Mouse (Mus musculus): ENCODE measurements around the gene Dlx6.

The Dlx6 gene

GRCm38 (mm10) chr6:6877346-6877910 is 14.3 kb downstream of the Dlx6 start:
- no peak for DNase-seq (ENCODE audit: low spot score)

- DNase-seq (ENCODE audit: low spot score): no peak
Measured at GRCm38 (mm10) chr6:6877981-6878840, 15.1 kb downstream of the Dlx6 start.

GRCm38 (mm10) chr6:6878841-6879291 is 15.7 kb downstream of the Dlx6 start:
- DNase-seq (ENCODE audit: low spot score): no peak

GRCm38 (mm10) chr6:6879371-6880325 is 16.5 kb downstream of the Dlx6 start:
- no peak for DNase-seq (ENCODE audit: low spot score)

- no peak for DNase-seq (ENCODE audit: low spot score)
Measured at GRCm38 (mm10) chr6:6880361-6881114, 17.4 kb downstream of the Dlx6 start.

- DNase-seq (ENCODE audit: low spot score): no peak
Measured at GRCm38 (mm10) chr6:6881115-6881637, 18.0 kb downstream of the Dlx6 start.

- no peak for DNase-seq (ENCODE audit: low spot score)
Measured at GRCm38 (mm10) chr6:6881638-6882190, 18.6 kb downstream of the Dlx6 start, which contains the start of gene Dlx5. TSS of gene Dlx5 (minus strand) at chr6:6882085.

- no peak for DNase-seq (ENCODE audit: low spot score)
Measured at GRCm38 (mm10) chr6:6882266-6882797, 19.2 kb downstream of the Dlx6 start.

GRCm38 (mm10) chr6:6884897-6885296 is 21.8 kb downstream of the Dlx6 start:
- DNase-seq (ENCODE audit: low spot score): no peak

GRCm38 (mm10) chr6:6886225-6886624 is 23.1 kb downstream of the Dlx6 start:
- DNase-seq (ENCODE audit: low spot score): no peak

GRCm38 (mm10) chr6:6890047-6890446 is 26.9 kb downstream of the Dlx6 start:
- no peak for DNase-seq (ENCODE audit: low spot score)

GRCm38 (mm10) chr6:6909586-6909985 is 46.5 kb downstream of the Dlx6 start:
- DNase-seq (ENCODE audit: low spot score): peak; percentile 32

GRCm38 (mm10) chr6:6914304-6914703 is 51.2 kb downstream of the Dlx6 start:
- DNase-seq (ENCODE audit: low spot score): no peak

GRCm38 (mm10) chr6:6914849-6915525 is 51.9 kb downstream of the Dlx6 start:
- DNase-seq (ENCODE audit: low spot score): peak; percentile 29

- DNase-seq (ENCODE audit: low spot score): no peak
Measured at GRCm38 (mm10) chr6:6915526-6915915, 52.4 kb downstream of the Dlx6 start.

- no peak for DNase-seq (ENCODE audit: low spot score)
Measured at GRCm38 (mm10) chr6:6917334-6917733, 54.2 kb downstream of the Dlx6 start.
